Mouse (Mus musculus) ES-Bruce4 (cell line): ENCODE results near the gene Frmd4b. TPM values are rescaled to one million over a fixed set of nuclear protein-coding genes. Genes with fewer than 3 reads are reported as not detected.

Experiments
- H3K27ac ChIP-seq: 2 replicates; pipeline ENCODE4 v1.5.1; 2012; ENCODE audit warnings: low read length, inconsistent platforms; ENCODE audit not compliant: insufficient read depth
- H3K27me3 ChIP-seq: 2 replicates; pipeline ENCODE4 v1.6.1; 2012; ENCODE audit warnings: mild to moderate bottlenecking, low read length, inconsistent platforms; ENCODE audit not compliant: control insufficient read depth, poor library complexity, insufficient read depth, severe bottlenecking
- H3K36me3 ChIP-seq: 2 replicates; pipeline ENCODE4 v1.6.1; 2012; ENCODE audit warnings: inconsistent platforms, mild to moderate bottlenecking, low read length, moderate library complexity; ENCODE audit not compliant: control insufficient read depth, poor library complexity, insufficient read depth, severe bottlenecking
- H3K4me1 ChIP-seq: one replicate; pipeline ENCODE4 v1.8.1; 2011; ENCODE audit warnings: low read length; ENCODE audit not compliant: control insufficient read depth, insufficient read depth
- H3K4me3 ChIP-seq: 2 replicates; pipeline ENCODE4 v1.5.1; 2011; ENCODE audit warnings: low read depth, mild to moderate bottlenecking, low read length
- H3K9ac ChIP-seq: 2 replicates; pipeline ENCODE4 v1.6.1; 2012; ENCODE audit warnings: low read depth, mild to moderate bottlenecking, inconsistent platforms; ENCODE audit not compliant: poor library complexity, severe bottlenecking
- H3K9me3 ChIP-seq: replicated peaks from 2 replicates; pipeline ENCODE4 v1.6.1; 2012; ENCODE audit warnings: mild to moderate bottlenecking, low read length, inconsistent platforms; ENCODE audit not compliant: control insufficient read depth, poor library complexity, insufficient read depth, severe bottlenecking
- CTCF ChIP-seq: IDR thresholded peaks from one replicate; pipeline ENCODE4 v1.8.1; 2011; ENCODE audit warnings: low read depth, low read length
- EP300 ChIP-seq: IDR thresholded peaks from 2 replicates; pipeline ENCODE4 v1.6.1; 2011; ENCODE audit warnings: low read depth, low read length; ENCODE audit not compliant: insufficient read depth
- POLR2A ChIP-seq: IDR thresholded peaks from one replicate; pipeline ENCODE4 v1.8.1; 2011; ENCODE audit warnings: low read length; ENCODE audit not compliant: insufficient read depth
- polyA plus RNA-seq: library from polyadenylated mRNA; stranded (reverse); fragments of >200 nt; gene quantifications from 2 replicates; pipeline ENCODE4 v1.2.4, GENCODE M21; 2011; ENCODE audit warnings: low read depth; ENCODE audit not compliant: missing spikeins, insufficient read depth, insufficient read length

Frmd4b gene
- polyA plus RNA-seq, 1 experiment = 27.8 TPM

DNA sequence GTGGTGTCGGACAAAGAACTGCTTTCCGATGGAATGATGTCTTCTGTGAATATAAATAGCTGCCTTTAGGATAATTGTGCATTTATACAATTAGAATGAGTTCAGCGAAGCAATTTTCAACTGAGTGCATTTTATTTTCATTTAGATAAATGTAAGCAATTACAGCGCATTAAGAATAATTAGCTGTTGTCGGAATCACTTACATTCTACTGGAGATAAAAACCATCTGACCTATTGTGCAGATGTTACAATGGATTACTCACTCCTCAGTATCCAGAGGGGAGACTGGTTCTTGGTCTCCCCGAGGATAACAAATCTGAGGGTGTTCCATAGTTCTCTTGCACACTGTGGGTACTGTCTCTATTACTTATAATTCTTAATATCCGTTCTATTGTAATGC is 315.0 kb downstream of the Frmd4b start:
- no peaks in the 10 kb centered on the region; the same call in 1 of the 2 replicates for H3K27me3 ChIP-seq
- TF ChIP-seq POLR2A (no peak), CTCF (no peak), EP300 (no peak)
- H3K27ac ChIP-seq = no peak overlapping the region
- H3K9ac ChIP-seq = no peak overlapping the region
- no peaks in the 10 kb centered on the region for H3K4me1 ChIP-seq
- no peaks in the 10 kb centered on the region for H3K36me3 ChIP-seq
- no peaks in the 10 kb centered on the region for H3K9me3 ChIP-seq
- H3K4me3 ChIP-seq = no peak overlapping the region

DNA sequence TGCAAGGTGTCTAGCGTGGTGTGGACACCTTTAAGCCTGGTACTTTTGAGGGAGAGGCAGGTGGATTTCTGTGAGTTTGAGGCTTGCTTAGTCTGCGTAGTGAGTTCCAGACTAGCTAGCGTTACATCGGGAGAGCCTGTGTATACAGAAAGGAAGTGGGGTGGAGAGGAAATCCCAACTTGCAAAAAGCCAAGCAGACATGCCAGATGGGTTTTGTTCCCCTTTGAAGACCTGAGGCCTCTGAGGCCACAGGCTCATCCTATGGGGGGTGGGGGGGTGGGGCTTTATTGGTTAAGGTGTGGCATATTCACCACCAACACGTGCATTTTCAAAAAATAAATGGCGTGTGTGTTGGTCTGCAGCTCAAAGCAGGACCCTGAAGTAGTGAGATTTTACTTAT is 316.7 kb downstream of the Frmd4b start:
- Histone ChIP-seq H3K36me3 (no peaks in the 10 kb centered on the region), H3K4me3 (no peak overlapping the region), H3K27ac (no peak overlapping the region), H3K9me3 (no peaks in the 10 kb centered on the region), H3K4me1 (no peaks in the 10 kb centered on the region), H3K27me3 (no peaks in the 10 kb centered on the region), H3K9ac (no peak overlapping the region)
- no peak for TF ChIP-seq POLR2A
- TF ChIP-seq CTCF = no peak
- no peak for TF ChIP-seq EP300

DNA sequence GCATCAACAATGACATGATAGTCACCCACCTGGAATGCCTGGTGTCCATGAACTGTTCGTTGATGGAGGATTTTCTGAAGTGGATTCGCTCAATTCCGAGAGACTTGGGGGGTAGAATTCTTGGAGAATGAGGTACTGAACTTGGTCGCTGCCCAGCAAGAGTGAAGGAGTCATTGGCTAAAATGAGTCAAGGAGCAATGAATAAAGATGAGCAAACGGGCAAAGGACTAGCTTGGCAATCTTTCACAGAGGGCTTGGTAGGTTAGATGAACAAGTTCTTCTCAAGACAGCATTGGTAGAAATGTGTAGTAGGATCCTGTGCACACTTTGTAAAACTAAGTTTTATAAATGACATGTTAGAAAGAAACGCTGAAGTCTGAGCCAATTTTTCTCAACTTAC is 317.2 kb downstream of the Frmd4b start:
- Histone ChIP-seq H3K36me3 (no peaks in the 10 kb centered on the region), H3K27me3 (no peaks in the 10 kb centered on the region), H3K4me3 (no peak overlapping the region), H3K4me1 (no peaks in the 10 kb centered on the region), H3K9ac (no peak overlapping the region), H3K27ac (no peak overlapping the region), H3K9me3 (no peaks in the 10 kb centered on the region)
- TF ChIP-seq CTCF (no peak), EP300 (no peak), POLR2A (no peak)

DNA sequence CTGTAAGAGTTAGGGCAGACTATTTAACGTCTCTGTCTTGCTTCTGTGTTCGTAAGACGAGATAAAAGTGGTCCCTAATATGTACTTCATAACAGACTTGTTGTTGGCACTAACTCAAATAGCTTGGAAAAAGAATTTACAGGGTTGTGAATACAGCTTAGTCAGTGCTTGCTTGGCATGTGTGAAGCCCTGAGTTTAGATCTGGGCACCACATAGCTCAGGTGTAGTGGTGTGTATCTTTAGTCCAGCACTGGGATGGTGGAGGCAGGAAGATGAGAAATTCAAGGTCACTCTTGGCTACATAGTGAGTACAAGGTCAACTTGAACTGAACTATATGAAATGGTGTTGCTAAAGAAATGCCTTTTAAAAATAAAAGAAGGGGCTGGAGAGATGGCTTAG is 320.2 kb downstream of the Frmd4b start:
- Histone ChIP-seq H3K4me1 (no peaks in the 10 kb centered on the region), H3K4me3 (no peak overlapping the region), H3K9ac (no peak overlapping the region), H3K27ac (no peak overlapping the region), H3K36me3 (no peaks in the 10 kb centered on the region), H3K9me3 (no peaks in the 10 kb centered on the region), H3K27me3 (no peaks in the 10 kb centered on the region)
- TF ChIP-seq CTCF = no peak
- no peak for TF ChIP-seq POLR2A

DNA sequence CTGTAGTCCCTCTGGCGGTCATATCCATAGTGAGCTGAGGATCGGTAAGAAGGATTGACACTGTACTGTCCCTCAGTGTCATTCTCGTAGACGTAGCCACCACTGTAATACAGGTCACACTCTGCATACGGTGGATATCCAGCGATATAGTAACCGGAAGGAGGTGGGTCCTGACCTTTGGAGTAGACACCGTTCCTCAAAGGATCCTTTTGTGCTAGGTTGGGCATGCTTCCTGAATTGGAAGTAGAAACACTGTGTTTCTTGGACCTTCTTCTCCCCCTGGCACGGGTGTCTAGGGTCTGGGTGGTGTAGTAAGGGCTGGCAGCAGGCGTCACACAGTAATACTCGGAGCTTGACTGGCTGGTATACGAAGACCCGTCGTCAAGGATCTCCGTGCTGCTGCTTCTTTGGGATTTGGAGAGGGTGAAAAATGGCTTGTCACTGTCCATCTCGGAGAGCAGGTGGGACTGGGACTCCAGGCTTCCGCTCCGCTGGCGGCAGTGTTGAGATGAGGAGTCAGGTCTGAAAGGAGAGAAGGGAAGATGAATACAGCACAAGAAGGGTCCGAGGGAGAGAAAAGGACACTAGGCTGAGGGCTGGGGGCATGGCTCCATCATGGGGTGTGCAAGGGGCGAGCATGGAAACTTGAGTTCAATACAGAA is 321.3 kb downstream of the Frmd4b start:
- Histone ChIP-seq H3K27ac (no peak overlapping the region), H3K36me3 (no peaks in the 10 kb centered on the region)
- TF ChIP-seq EP300 (no peak), POLR2A (no peak), CTCF (no peak)

DNA sequence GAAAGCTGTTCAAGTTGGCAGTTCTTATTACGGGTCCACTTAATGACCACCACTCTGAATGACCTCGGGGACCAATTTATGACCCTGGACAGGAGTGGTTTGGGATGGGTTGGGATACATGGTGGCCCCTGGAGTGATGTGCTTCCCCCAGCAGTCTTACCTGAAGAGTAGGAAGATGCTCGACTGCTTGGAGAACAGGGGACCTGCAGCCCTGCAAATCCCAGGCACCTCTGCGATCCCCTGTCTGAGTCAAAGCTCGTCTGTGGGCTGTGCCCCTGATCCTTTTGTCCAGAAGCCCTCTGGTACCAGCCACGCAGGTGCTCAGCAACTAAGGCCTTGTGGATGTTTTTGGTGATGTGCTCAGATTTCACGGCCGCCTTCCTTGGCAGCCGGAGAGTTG is 321.9 kb downstream of the Frmd4b start:
- Histone ChIP-seq H3K27ac (no peak overlapping the region), H3K36me3 (no peaks in the 10 kb centered on the region)

More for the DNA sequence above, 321.3 kb downstream of the Frmd4b start:
- Histone ChIP-seq H3K4me3 (no peak overlapping the region), H3K27me3 (no peaks in the 10 kb centered on the region), H3K9ac (no peak overlapping the region), H3K9me3 (no peaks in the 10 kb centered on the region), H3K4me1 (no peaks in the 10 kb centered on the region)

More for the DNA sequence above, 321.9 kb downstream of the Frmd4b start:
- TF ChIP-seq POLR2A (no peak), CTCF (no peak), EP300 (no peak)
- H3K9ac ChIP-seq = no peak overlapping the region
- no peaks in the 10 kb centered on the region for H3K27me3 ChIP-seq
- no peak overlapping the region for H3K4me3 ChIP-seq
- H3K9me3 ChIP-seq = no peaks in the 10 kb centered on the region
- no peaks in the 10 kb centered on the region for H3K4me1 ChIP-seq
